Mouse (Mus musculus): Measurements from ENCODE around the gene Cfap77. TPM values are rescaled to one million over a fixed set of nuclear protein-coding genes. Genes with fewer than 3 reads are reported as not detected.

Gene Cfap77
- polyA plus RNA-seq, 1 experiment from 2014 or later, result 0.23 TPM

DNA sequence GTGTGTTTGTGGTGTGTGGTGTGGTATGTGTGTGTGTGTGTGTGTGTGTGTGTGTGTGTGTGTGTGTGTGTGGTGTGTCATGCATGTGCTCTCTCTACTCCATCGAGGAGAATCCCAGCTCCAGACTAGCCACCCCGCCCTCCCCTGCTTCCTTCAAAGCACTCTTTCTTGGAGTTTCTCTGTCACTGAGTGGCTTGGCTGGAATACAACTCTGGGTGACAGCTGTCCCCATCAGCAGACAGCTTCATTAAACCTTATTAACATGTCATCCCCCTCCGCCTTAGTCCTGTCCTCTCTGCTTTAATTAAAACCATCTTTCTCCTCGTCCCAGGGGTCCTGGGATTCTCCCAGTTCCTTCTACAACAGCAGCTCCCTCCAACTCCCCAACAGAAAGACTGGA, 59.4 kb downstream of the Cfap77 start:
- ChIA-PET POLR2A (no interaction called here), CTCF (no interaction called here)
- H3K27me3 ChIP-seq, result peaks cover 38% of the 10 kb centered on the region
- ATAC-seq (no peak), DNase-seq (ENCODE audit: low read depth, low spot score) (no peak)
- in situ Hi-C loops (cut with MboI; ENCODE audit: low pct_unique_long_range_greater_than_20kb), result no loop called here
- TF ChIP-seq CTCF (IDR thresholded peaks at IDR 0.05), result no peak

DNA sequence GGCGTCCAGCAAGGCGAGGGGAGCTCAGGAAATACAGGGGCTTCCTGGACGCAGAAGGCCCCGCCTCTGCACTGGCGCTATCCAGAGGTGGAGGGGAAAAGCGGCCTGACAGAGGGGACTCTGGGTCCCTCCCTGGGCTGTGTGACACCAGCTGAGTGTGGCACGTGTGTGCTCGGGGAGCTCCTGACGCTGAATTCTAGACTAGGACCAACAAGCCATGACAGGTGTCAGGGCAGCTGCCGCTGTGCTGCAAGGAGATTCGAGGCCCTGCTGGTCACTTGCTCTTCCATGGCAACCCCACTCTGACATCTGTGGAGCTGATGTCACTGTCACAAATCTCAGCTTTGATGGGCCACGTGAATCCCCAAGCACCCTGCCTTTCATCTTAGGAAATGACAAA, 60.9 kb downstream of the Cfap77 start:
- in situ Hi-C loops (cut with MboI; ENCODE audit: low pct_unique_long_range_greater_than_20kb), result no loop called here
- H3K27me3 ChIP-seq, result peaks cover 41% of the 10 kb centered on the region
- POLR2A ChIA-PET, result no interaction called here
- TF ChIP-seq CTCF (IDR thresholded peaks at IDR 0.05), result no peak
- ATAC-seq (no peak), DNase-seq (ENCODE audit: low read depth, low spot score) (no peak)
- CTCF ChIA-PET, result interaction anchor here (1.4 kb wide), 1 partner anchor 28 kb away, joined by 3 read pairs; no protein-coding TSS in a partner anchor

GRCm38 (mm10) chr2:28988781-28989180, 66.1 kb downstream of the Cfap77 start:
- no peak for TF ChIP-seq CTCF (IDR thresholded peaks at IDR 0.05)
- DNase-seq (ENCODE audit: low read depth, low spot score) (no peak), ATAC-seq (no peak)
- in situ Hi-C loops (cut with MboI; ENCODE audit: low pct_unique_long_range_greater_than_20kb), result no loop called here
- POLR2A ChIA-PET, result no interaction called here
- CTCF ChIA-PET, result no interaction called here
- H3K27me3 ChIP-seq, result peaks cover 32% of the 10 kb centered on the region

GRCm38 (mm10) chr2:28980080-28980910, 74.6 kb downstream of the Cfap77 start:
- POLR2A ChIA-PET, result no interaction called here
- DNase-seq (ENCODE audit: low read depth, low spot score) (no peak), ATAC-seq (no peak)
- in situ Hi-C loops (cut with MboI; ENCODE audit: low pct_unique_long_range_greater_than_20kb), result no loop called here
- peaks cover 57% of the 10 kb centered on the region for H3K27me3 ChIP-seq
- TF ChIP-seq CTCF (IDR thresholded peaks at IDR 0.05), result no peak
- CTCF ChIA-PET, result interaction anchor here (0.9 to 1.3 kb wide), 2 partner anchors 94 to 225 kb away, joined by 3 read pairs; no protein-coding TSS in a partner anchor

DNA sequence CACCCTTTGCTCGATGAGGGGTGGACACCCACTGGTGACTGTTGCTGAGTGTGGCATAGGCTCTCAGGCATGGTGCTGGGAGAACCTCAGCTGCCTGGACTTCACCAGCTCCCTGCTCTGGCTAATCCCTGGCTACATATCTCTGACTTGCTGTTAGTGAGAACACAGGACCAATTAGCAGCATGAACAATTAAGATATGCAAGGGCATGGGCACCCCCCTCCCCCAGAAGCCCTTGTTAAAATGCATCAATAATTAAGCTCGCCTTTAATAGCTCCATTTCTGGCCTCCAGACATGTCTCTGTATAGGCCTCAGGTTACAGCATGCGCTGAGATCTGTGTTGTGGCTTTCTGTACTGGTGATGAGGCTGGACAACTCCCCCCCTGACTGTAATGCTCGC, 76.4 kb downstream of the Cfap77 start:
- no peak for DNase-seq (ENCODE audit: low read depth, low spot score)
- POLR2A ChIA-PET, result no interaction called here
- peaks cover 62% of the 10 kb centered on the region for H3K27me3 ChIP-seq
- CTCF ChIA-PET, result interaction anchor here (1.5 kb wide), 1 partner anchor 55 kb away, joined by 4 read pairs; no protein-coding TSS in a partner anchor
- in situ Hi-C loops (cut with MboI; ENCODE audit: low pct_unique_long_range_greater_than_20kb), result loop anchor here (5.0 kb wide), 3 partner anchors 56 to 221 kb away; no protein-coding TSS in a partner anchor
- ATAC-seq, result no peak
- TF ChIP-seq CTCF (IDR thresholded peaks at IDR 0.05), result no peak

DNA sequence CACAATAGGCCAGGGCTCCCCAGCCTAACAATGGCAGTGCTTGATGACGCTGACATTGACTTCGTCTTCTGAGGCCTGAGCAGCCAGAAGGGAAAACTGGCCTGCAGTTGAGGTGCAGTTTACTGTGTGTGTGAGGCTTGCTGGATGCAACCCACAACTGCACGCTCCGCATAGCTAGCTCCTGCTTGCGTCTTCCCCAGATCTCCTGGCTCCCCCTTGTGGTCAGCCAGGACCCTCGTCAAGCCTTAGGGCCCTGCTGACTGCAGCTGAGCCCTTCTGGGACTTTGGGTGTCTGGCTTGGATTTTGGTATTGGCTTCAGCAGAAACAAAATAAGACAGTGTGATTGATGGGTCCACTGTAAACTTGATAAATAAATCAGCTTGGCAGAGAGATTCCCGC, 78.2 kb downstream of the Cfap77 start:
- DNase-seq (ENCODE audit: low read depth, low spot score), result no peak
- H3K27me3 ChIP-seq, result peaks cover 61% of the 10 kb centered on the region
- in situ Hi-C loops (cut with MboI; ENCODE audit: low pct_unique_long_range_greater_than_20kb), result loop anchor here (5.0 kb wide), 3 partner anchors 54 to 219 kb away; no protein-coding TSS in a partner anchor
- TF ChIP-seq CTCF (IDR thresholded peaks at IDR 0.05), result no peak
- ChIA-PET CTCF (interaction anchor here (1.2 to 2.9 kb wide), 4 partner anchors 24 to 220 kb away, joined by 4 to 10 read pairs (median 6); no protein-coding TSS in a partner anchor), POLR2A (no interaction called here)
- ATAC-seq, result peak; percentile 35

- DNase-seq (ENCODE audit: low read depth, low spot score) (no peak), ATAC-seq (no peak)
- no peak for TF ChIP-seq CTCF (IDR thresholded peaks at IDR 0.05)
- ChIA-PET CTCF (interaction anchor here (1.3 to 2.9 kb wide), 4 partner anchors 14 to 219 kb away, joined by 3 to 10 read pairs (median 6); no protein-coding TSS in a partner anchor), POLR2A (no interaction called here)
- in situ Hi-C loops (cut with MboI; ENCODE audit: low pct_unique_long_range_greater_than_20kb), result loop anchor here (5.0 kb wide), 3 partner anchors 53 to 218 kb away; no protein-coding TSS in a partner anchor
- peaks cover 65% of the 10 kb centered on the region for H3K27me3 ChIP-seq
Observed at GRCm38 (mm10) chr2:28975604-28976003, 79.3 kb downstream of the Cfap77 start.

DNA sequence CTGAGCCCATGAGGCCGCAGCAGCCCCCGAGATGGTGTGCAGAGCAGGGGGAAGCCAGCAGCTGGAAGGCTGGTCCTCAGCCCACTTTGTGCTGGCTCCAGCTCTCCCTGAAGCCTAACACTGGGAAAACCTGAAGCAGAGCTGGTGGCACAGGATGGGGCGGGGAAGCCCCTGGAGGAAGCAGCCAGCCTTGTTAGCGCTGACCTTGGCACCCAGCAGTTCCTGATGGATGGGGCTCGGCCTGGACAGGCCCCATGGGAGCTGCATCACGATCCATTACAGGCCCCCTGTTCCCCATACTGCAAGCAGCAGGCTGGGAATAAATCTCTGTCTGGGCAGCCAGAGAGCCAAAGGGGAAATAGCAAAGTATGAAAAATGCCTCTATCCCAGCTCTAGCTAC, 80.3 kb downstream of the Cfap77 start:
- no peak for TF ChIP-seq CTCF (IDR thresholded peaks at IDR 0.05)
- in situ Hi-C loops (cut with MboI; ENCODE audit: low pct_unique_long_range_greater_than_20kb), result no loop called here
- peaks cover 72% of the 10 kb centered on the region for H3K27me3 ChIP-seq
- ChIA-PET CTCF (interaction anchor here (1.3 kb wide), 1 partner anchor 12 kb away, joined by 3 read pairs; no protein-coding TSS in a partner anchor), POLR2A (no interaction called here)
- DNase-seq (ENCODE audit: low read depth, low spot score) (no peak), ATAC-seq (no peak)

- no peak for ATAC-seq
- no peak for TF ChIP-seq CTCF (IDR thresholded peaks at IDR 0.05)
- no peak for DNase-seq (ENCODE audit: low read depth, low spot score)
- peaks cover 75% of the 10 kb centered on the region for H3K27me3 ChIP-seq
- CTCF ChIA-PET, result no interaction called here
- POLR2A ChIA-PET, result no interaction called here
- in situ Hi-C loops (cut with MboI; ENCODE audit: low pct_unique_long_range_greater_than_20kb), result no loop called here
Observed at GRCm38 (mm10) chr2:28973832-28974450, 80.9 kb downstream of the Cfap77 start.

GRCm38 (mm10) chr2:28970424-28970823, 84.4 kb downstream of the Cfap77 start:
- ChIA-PET POLR2A (no interaction called here), CTCF (interaction anchor here (1.4 kb wide), 2 partner anchors 41 to 214 kb away, joined by 3 read pairs; no protein-coding TSS in a partner anchor)
- TF ChIP-seq CTCF (IDR thresholded peaks at IDR 0.05), result no peak
- ATAC-seq (no peak), DNase-seq (ENCODE audit: low read depth, low spot score) (no peak)
- in situ Hi-C loops (cut with MboI; ENCODE audit: low pct_unique_long_range_greater_than_20kb), result no loop called here
- H3K27me3 ChIP-seq, result peaks cover 70% of the 10 kb centered on the region

DNA sequence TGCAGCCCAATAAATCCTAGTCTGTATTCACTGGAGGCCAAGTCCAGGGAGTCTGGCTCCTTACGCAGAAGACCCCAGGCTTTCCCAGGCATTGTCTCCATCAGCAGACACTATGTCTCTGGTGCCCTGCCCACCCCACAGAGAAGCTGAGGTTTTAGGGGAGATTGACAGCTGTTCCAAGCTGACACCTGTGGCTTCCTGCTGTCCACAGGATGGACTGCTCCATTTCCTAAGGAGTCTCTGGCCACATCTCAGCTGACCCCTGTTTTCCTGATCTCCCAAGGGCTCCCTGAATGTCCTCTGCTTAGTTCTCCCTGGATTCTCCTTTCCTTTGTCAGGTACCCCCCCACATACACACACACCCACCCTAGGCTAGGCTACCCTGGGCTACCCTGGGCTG, 86.6 kb downstream of the Cfap77 start:
- peaks cover 65% of the 10 kb centered on the region for H3K27me3 ChIP-seq
- POLR2A ChIA-PET, result interaction anchor here (1.4 kb wide), 1 partner anchor 15 kb away, joined by 3 read pairs; no protein-coding TSS in a partner anchor
- CTCF ChIA-PET, result interaction anchor here (1.3 kb wide), 1 partner anchor 213 kb away, joined by 3 read pairs; no protein-coding TSS in a partner anchor
- ATAC-seq, result no peak
- in situ Hi-C loops (cut with MboI; ENCODE audit: low pct_unique_long_range_greater_than_20kb), result no loop called here
- DNase-seq (ENCODE audit: low read depth, low spot score), result no peak
- no peak for TF ChIP-seq CTCF (IDR thresholded peaks at IDR 0.05)

Data from Patski (cell line).